Mouse (Mus musculus) ES-E14 (cell line): ENCODE measurements around the gene Gm10428.

ENCODE experiments used
- CHD2 ChIP-seq: IDR thresholded peaks from 2 replicates; pipeline ENCODE4 v1.6.1; 2014; ENCODE audit warnings: mild to moderate bottlenecking, low read depth, low read length, inconsistent platforms
- HCFC1 ChIP-seq: IDR thresholded peaks from 2 replicates; pipeline ENCODE4 v1.6.1; 2012; ENCODE audit warnings: low read length, inconsistent platforms, borderline replicate concordance; ENCODE audit not compliant: insufficient read depth
- MAFK ChIP-seq: IDR thresholded peaks from 2 replicates; pipeline ENCODE4 v1.6.1; 2014; ENCODE audit warnings: mild to moderate bottlenecking, low read depth, low read length, inconsistent platforms; ENCODE audit not compliant: insufficient read depth
- ZC3H11A ChIP-seq: IDR thresholded peaks from 2 replicates; pipeline ENCODE4 v1.6.1; 2012; ENCODE audit warnings: low read depth, mild to moderate bottlenecking, inconsistent platforms, low read length, borderline replicate concordance
- ZNF384 ChIP-seq: IDR thresholded peaks from 2 replicates; pipeline ENCODE4 v1.6.1; 2012; ENCODE audit warnings: low read depth, low read length, inconsistent platforms

GRCm38 (mm10) chr11:62758491-62758890 lies 5.6 kb downstream of the Gm10428 start:
- TF ChIP-seq MAFK (no peak), CHD2 (no peak), ZNF384 (no peak), HCFC1 (no peak), ZC3H11A (no peak)
